Comparison of ENCODE assay signal across 27 mouse cellular contexts in the genomic region with DNA sequence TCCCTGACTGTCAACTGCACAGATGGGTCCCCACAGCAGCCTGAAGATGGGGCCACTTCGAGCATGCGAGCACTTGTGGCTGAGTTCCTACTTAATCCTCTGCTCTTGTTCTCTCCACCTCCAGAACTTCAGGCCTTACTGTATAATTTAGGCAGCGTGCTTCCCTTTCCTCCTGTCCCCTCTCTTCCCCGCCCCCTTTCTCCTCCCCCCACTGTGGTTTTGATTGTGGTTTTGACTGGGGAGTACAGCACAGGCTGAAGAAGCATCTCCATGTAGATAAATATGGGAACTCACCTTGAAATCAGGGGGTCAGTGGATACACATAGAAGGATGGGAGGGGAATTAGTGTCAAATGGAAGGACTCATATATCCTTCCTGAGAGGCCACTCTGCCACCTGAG. TPM values are rescaled to one million over a fixed set of nuclear protein-coding genes. Genes with fewer than 3 reads are reported as not detected.
DNase-seq lines count a peak whose midpoint lies in the region; ATAC-seq and TF ChIP-seq lines count a peak whose summit lies in the region.
"Had no signal": no experiment of that assay in that cellular context is flagged by ENCODE, and none has a peak within 500 bp of the region (broad histone marks: within the 10 kb centered on the region; RNA-seq: fewer than 3 reads in every experiment).

No protein-coding gene starts in this region.

- no peak overlapping the region for H3K9ac ChIP-seq in midbrain, embryonic 11.5 days (ENCODE audit: low read length)
- H3K9ac ChIP-seq: embryonic facial prominence, embryonic 15.5 days; forebrain, postnatal 0 days; heart, embryonic 15.5 days; hindbrain, embryonic 14.5 days had no signal

- no peak for TF ChIP-seq POLR2A in thymus, adult 2 months (IDR thresholded peaks at IDR 0.05; ENCODE audit: control insufficient read depth, extremely low read depth, insufficient read depth, low read length, poor library complexity)

- H3K27me3 ChIP-seq in midbrain, embryonic 11.5 days (ENCODE audit: control insufficient read depth, insufficient read depth, low read length), result peaks cover 6% of the 10 kb centered on the region; the same call in 1 of the 2 replicates
- H3K27me3 ChIP-seq in midbrain, embryonic 10.5 days (ENCODE audit: low read depth, poor library complexity, severe bottlenecking), result peaks cover 9% of the 10 kb centered on the region
- H3K27me3 ChIP-seq in thymus, adult 2 months (ENCODE audit: control insufficient read depth, insufficient read depth, low read length), result no peaks in the 10 kb centered on the region
- H3K27me3 ChIP-seq: embryonic facial prominence, embryonic 15.5 days had no signal

- no peak overlapping the region for H3K4me2 ChIP-seq in midbrain, embryonic 11.5 days
- H3K4me2 ChIP-seq: embryonic facial prominence, embryonic 15.5 days; heart, embryonic 11.5 days; heart, embryonic 15.5 days; hindbrain, embryonic 14.5 days had no signal

- no peaks in the 10 kb centered on the region for H3K4me1 ChIP-seq in midbrain, embryonic 11.5 days (ENCODE audit: control insufficient read depth, insufficient read depth, low read length)
- H3K4me1 ChIP-seq in midbrain, embryonic 10.5 days, result peaks cover 5% of the 10 kb centered on the region
- H3K4me1 ChIP-seq in thymus, adult 2 months (replicated peaks; ENCODE audit: control insufficient read depth, insufficient read depth, low read length), result peaks cover 6% of the 10 kb centered on the region

- peak; percentile 37 for DNase-seq in midbrain, embryonic 11.5 days (ENCODE audit: low spot score, missing footprints)
- no peak for DNase-seq in midbrain, embryonic 10.5 days (ENCODE audit: low spot score)
- peak; percentile 62 for DNase-seq in MEL-GATA-1-ER (ENCODE audit: extremely low read depth, low read depth)
- no peak for DNase-seq in thymus, adult 2 months
- no peak for DNase-seq in urinary bladder, postnatal 36 days (ENCODE audit: low spot score in 2 of 2)
- no peak for DNase-seq in gastrocnemius, adult 18-20 months (ENCODE audit: low spot score)
- DNase-seq: adrenal gland, postnatal 10 days; adrenal gland, postnatal 36 days; cerebellum, adult 18-20 months; cerebellum, adult 9-11 months; cerebellum, postnatal 25 days; embryo, embryonic 11 days; forebrain, postnatal 0 days; gastrocnemius, postnatal 25 days; heart, adult 2 months; heart, postnatal 36 days; kidney, adult 2 months had no signal

- no peaks in the 10 kb centered on the region for H3K36me3 ChIP-seq in midbrain, embryonic 11.5 days (ENCODE audit: control insufficient read depth, insufficient read depth, low read length)
- no peaks in the 10 kb centered on the region for H3K36me3 ChIP-seq in midbrain, embryonic 10.5 days
- H3K36me3 ChIP-seq in thymus, adult 2 months (ENCODE audit: control insufficient read depth, insufficient read depth, low read length), result no peaks in the 10 kb centered on the region
- H3K36me3 ChIP-seq: embryonic facial prominence, embryonic 15.5 days; heart, embryonic 15.5 days had no signal

- no peak for ATAC-seq in midbrain, embryonic 11.5 days (ENCODE audit: low FRiP score)
- ATAC-seq in hematopoietic stem cell, adult 5-6 weeks (replicated peaks in 1 of 2; ENCODE audit: insufficient read depth in 1 of 2, low FRiP score in 2 of 2, low TSS enrichment in 1 of 2, low read depth in 1 of 2, poor library complexity in 2 of 2, severe bottlenecking in 2 of 2), result peak; percentile 11 to 25; a peak in 1 of 4 replicates
- ATAC-seq: CD4-positive, CD25-positive, alpha-beta regulatory T cell, adult 4 months; forebrain, embryonic 14.5 days; forebrain, postnatal 0 days; hindbrain, postnatal 0 days; inflammation-experienced regulatory T-cells, adult 6 months; intestine, embryonic 16.5 days had no signal

- H3K9me3 ChIP-seq in midbrain, embryonic 11.5 days (ENCODE audit: control insufficient read depth, low read length), result no peaks in the 10 kb centered on the region
- H3K9me3 ChIP-seq in midbrain, embryonic 10.5 days (replicated peaks), result no peaks in the 10 kb centered on the region
- H3K9me3 ChIP-seq: embryonic facial prominence, embryonic 15.5 days; heart, embryonic 15.5 days had no signal

- H3K27ac ChIP-seq in midbrain, embryonic 11.5 days (ENCODE audit: low read depth, low read length), result no peak overlapping the region
- H3K27ac ChIP-seq in midbrain, embryonic 10.5 days (replicated peaks), result no peak overlapping the region
- H3K27ac ChIP-seq in thymus, adult 2 months (ENCODE audit: control insufficient read depth, insufficient read depth, low read length), result no peak overlapping the region
- H3K27ac ChIP-seq: embryonic facial prominence, embryonic 15.5 days; heart, adult 2 months; hindbrain, embryonic 14.5 days; hindbrain, postnatal 0 days had no signal

- 80% methylated on average over 4 of the region's 4 CpGs for WGBS in midbrain, embryonic 11.5 days
- 79% methylated on average over 4 of the region's 4 CpGs for WGBS in midbrain, embryonic 10.5 days
- 14% methylated on average over 4 of the region's 4 CpGs for WGBS in thymus, adult 2 months

- no peak for TF ChIP-seq CTCF in thymus, adult 2 months (IDR thresholded peaks at IDR 0.05; ENCODE audit: borderline replicate concordance, control insufficient read depth, extremely low read depth, insufficient read depth, low read length, poor library complexity)

- no peak overlapping the region for H3K4me3 ChIP-seq in midbrain, embryonic 11.5 days (ENCODE audit: low read depth, low read length)
- no peak overlapping the region for H3K4me3 ChIP-seq in midbrain, embryonic 10.5 days
- H3K4me3 ChIP-seq in thymus, adult 2 months (ENCODE audit: control insufficient read depth, insufficient read depth, low read length), result no peak overlapping the region
- H3K4me3 ChIP-seq: embryonic facial prominence, embryonic 15.5 days; heart, adult 2 months; heart, embryonic 15.5 days had no signal

RNA-seq across cellular contexts. Expression of a gene that starts 31.3 kb away (rescaled TPM):
- 1.9 and 3.7 TPM in 2 replicates for polyA plus RNA-seq in midbrain, embryonic 11.5 days (2014; fragmentation: Nextera tagmentation; extraction: Ambion mirVana)
- polyA plus RNA-seq in midbrain, embryonic 10.5 days (2016; fragmentation: Nextera tagmentation; extraction: Ambion mirVana), result 2.6 and 2.9 TPM in 2 replicates
- 35.9 and 44.8 TPM in 2 replicates for total RNA-seq in hematopoietic stem cell, adult 5-6 weeks (2017)
- 1.5 and 1.8 TPM in 2 replicates for polyA plus RNA-seq in thymus, adult 2 months (2012; rRNA removed)
- under 1 TPM in 1 of 2 experiments, not detected in 1; 0.24 TPM for total RNA-seq in gastrocnemius, adult 18-20 months (2021)

RNA-seq across cellular contexts. Expression of a gene that starts 53.2 kb away (rescaled TPM):
- polyA plus RNA-seq in midbrain, embryonic 11.5 days (2014; fragmentation: Nextera tagmentation; extraction: Ambion mirVana), result 10.0 and 10.3 TPM in 2 replicates
- 18.2 and 19.6 TPM in 2 replicates for polyA plus RNA-seq in midbrain, embryonic 10.5 days (2016; fragmentation: Nextera tagmentation; extraction: Ambion mirVana)
- total RNA-seq in hematopoietic stem cell, adult 5-6 weeks (2017), result 16.3 and 29.6 TPM in 2 replicates
- 10.0 and 12.7 TPM in 2 replicates for polyA plus RNA-seq in thymus, adult 2 months (2012; rRNA removed)
- total RNA-seq in gastrocnemius, adult 18-20 months (2021), result 10 to 100 TPM; 15.5 to 21.9 TPM

Comparison
In these comparisons a context has a peak if more than half of its experiments do, and no peak if none do; other contexts are left out.
1. DNase-seq: peak in midbrain, embryonic 11.5 days (single experiment) and MEL-GATA-1-ER (single experiment); none in midbrain, embryonic 10.5 days (single experiment), thymus, adult 2 months (single experiment), urinary bladder, postnatal 36 days (0 of 2) and gastrocnemius, adult 18-20 months (single experiment).